Mouse (Mus musculus) megakaryocyte, embryonic 14.5 days (primary cell): ENCODE measurements around the gene Col23a1.

Experiments used
- FLI1 ChIP-seq: IDR thresholded peaks from 2 replicates; pipeline ENCODE4 v1.6.1; 2012; ENCODE audit warnings: low read length, inconsistent platforms, mixed read lengths
- GATA1 ChIP-seq: IDR thresholded peaks from 3 replicates; pipeline ENCODE4 v1.6.1; 2012; ENCODE audit warnings: mixed read lengths, low read length, inconsistent platforms, borderline replicate concordance

GRCm38 (mm10) chr11:51482251-51482650, 192.5 kb downstream of the Col23a1 start:
- TF ChIP-seq GATA1 (no peak), FLI1 (no peak)
